Mouse (Mus musculus) midbrain, embryonic 12.5 days (tissue): ENCODE measurements around the gene Ddx19b. TPM values are rescaled to one million over a fixed set of nuclear protein-coding genes. Genes with fewer than 3 reads are reported as not detected.
"Not testable (repeated sequence)": the region's sequence is repeated elsewhere in the genome, so short reads cannot be mapped to it uniquely, and the experiment has no call there.

Experiments
- ATAC-seq: fragments of 200-750 bp; cut with Nextera tagmentation; 2 replicates; pipeline ENCODE4 v1.8.0; 2017; ENCODE audit warnings: low read depth, moderate TSS enrichment, moderate library complexity; ENCODE audit not compliant: low FRiP score
- H3K27ac ChIP-seq: fragments of 300-500 bp; sonication (generic); replicated peaks from 2 replicates; pipeline ENCODE4 v1.5.1; 2016; ENCODE audit warnings: mild to moderate bottlenecking
- H3K27me3 ChIP-seq: fragments of 300-500 bp; sonication (generic); 2 replicates; pipeline ENCODE4 v1.6.1; 2016; ENCODE audit warnings: mild to moderate bottlenecking
- H3K36me3 ChIP-seq: fragments of 300-500 bp; sonication (generic); 2 replicates; pipeline ENCODE4 v1.6.1; 2016
- H3K4me1 ChIP-seq: fragments of 300-500 bp; sonication (generic); 2 replicates; pipeline ENCODE4 v1.6.1; 2016
- H3K4me2 ChIP-seq: fragments of 300-500 bp; sonication (generic); replicated peaks from 2 replicates; pipeline ENCODE4 v1.6.1; 2016; ENCODE audit warnings: mild to moderate bottlenecking, moderate library complexity
- H3K4me3 ChIP-seq: fragments of 300-500 bp; sonication (generic); 2 replicates; pipeline ENCODE4 v1.5.1; 2016; ENCODE audit warnings: mild to moderate bottlenecking
- H3K9ac ChIP-seq: fragments of 300-500 bp; sonication (generic); replicated peaks from 2 replicates; pipeline ENCODE4 v1.6.1; 2016; ENCODE audit warnings: mild to moderate bottlenecking, moderate library complexity
- H3K9me3 ChIP-seq: fragments of 300-500 bp; sonication (generic); 2 replicates; pipeline ENCODE4 v1.6.1; 2016; ENCODE audit warnings: mild to moderate bottlenecking
- WGBS: fragments of 180-500 bp; shearing (Covaris S2); methylation state at CpG from one replicate; pipeline ENCODE4 v1.1.7; 2016; 5-methylcytosine and 5-hydroxymethylcytosine counted together
- polyA plus RNA-seq: library from polyadenylated mRNA; unstranded; fragments of >200 nt; fragmentation: Nextera tagmentation; extraction: Ambion mirVana; gene quantifications from 2 replicates; pipeline ENCODE4 v1.2.1, GENCODE M21; 2016

The Ddx19b gene
- polyA plus RNA-seq, 1 experiment from 2014 or later = 11.3 TPM

DNA sequence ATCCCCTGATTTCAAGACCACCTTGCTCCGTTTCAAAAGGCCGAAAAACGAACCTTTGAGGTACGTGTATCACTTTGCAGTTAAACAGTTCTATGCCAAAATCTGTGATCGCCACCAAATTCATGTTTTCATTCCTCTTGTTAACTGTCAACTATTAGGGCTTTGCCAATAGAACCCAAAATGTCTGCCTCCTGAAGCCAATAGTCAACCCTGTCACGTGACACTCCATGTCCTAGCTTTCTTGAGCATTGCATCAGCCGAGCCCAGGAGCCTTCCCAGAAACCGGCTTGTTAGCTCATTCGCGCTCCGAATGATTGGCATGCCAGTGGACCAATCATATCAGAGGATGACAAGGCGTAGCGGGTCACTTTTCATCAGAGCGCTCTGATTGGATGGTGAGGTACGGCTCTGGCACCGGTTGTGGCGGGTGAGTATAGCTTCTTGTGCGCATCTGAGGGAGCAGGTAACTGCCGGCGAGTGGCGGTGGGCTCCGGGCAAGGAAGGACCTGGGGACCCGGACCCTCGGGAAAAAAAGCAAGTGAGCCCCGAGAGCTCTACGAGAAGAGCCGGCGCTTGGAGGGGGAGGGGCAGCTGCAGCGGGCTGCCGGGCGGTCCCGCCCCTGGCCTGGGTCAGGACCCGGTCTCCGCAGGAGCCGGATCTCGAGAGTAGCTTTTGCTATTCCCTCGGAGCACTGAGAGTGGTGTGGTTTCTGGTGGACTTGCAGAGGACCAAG lies 2.1 kb upstream of the Ddx19b start:
- no peaks in the 10 kb centered on the region for H3K9me3 ChIP-seq
- H3K9ac ChIP-seq = peak overlapping the region; percentile 76
- H3K27me3 ChIP-seq = peaks cover 19% of the 10 kb centered on the region; the same call in 1 of the 2 replicates
- peaks cover 19% of the 10 kb centered on the region for H3K36me3 ChIP-seq
- peak; percentile 99 for ATAC-seq
- peak overlapping the region; percentile 77 for H3K4me3 ChIP-seq
- peak overlapping the region; percentile 84 for H3K27ac ChIP-seq
- peaks cover 21% of the 10 kb centered on the region for H3K4me1 ChIP-seq
- 5% methylated on average over 37 of the region's 37 CpGs for WGBS
- H3K4me2 ChIP-seq = peak overlapping the region; percentile 69

DNA sequence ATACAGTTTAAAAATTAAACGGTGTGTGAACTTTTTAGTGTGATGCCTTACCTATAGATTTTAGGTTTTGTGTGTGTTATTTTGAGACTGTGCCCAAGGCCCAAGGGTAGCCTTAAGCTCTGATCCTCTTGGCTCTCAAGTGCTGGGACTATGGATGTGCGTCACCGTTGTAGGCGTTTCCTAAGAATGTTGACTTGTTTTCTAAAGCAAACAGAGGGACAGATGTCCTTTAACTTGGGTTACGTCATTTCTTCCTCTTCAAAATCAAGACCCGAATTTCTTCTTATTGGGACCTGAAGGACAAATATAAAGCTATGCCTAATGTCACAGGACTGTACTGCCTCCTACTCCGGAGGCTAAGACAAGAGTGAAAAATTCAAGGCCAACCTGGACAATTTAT lies 1.4 kb upstream of the Ddx19b start, which contains the start of gene Aars:
Aars (plus strand) TSS at position 229 of the 400 bp plus-strand sequence.
- Histone ChIP-seq H3K27me3 (peaks cover 19% of the 10 kb centered on the region; the same call in 1 of the 2 replicates), H3K4me2 (peak within 1 kb of the TSS; percentile 69), H3K4me1 (peaks cover 24% of the 10 kb centered on the region), H3K27ac (peak within 1 kb of the TSS; percentile 84), H3K9ac (peak within 1 kb of the TSS; percentile 76), H3K36me3 (peaks cover 12% of the 10 kb centered on the region), H3K9me3 (no peaks in the 10 kb centered on the region), H3K4me3 (peak within 1 kb of the TSS; percentile 77)
- ATAC-seq = no peak
- 94% methylated on average over 7 of the region's 7 CpGs for WGBS

DNA sequence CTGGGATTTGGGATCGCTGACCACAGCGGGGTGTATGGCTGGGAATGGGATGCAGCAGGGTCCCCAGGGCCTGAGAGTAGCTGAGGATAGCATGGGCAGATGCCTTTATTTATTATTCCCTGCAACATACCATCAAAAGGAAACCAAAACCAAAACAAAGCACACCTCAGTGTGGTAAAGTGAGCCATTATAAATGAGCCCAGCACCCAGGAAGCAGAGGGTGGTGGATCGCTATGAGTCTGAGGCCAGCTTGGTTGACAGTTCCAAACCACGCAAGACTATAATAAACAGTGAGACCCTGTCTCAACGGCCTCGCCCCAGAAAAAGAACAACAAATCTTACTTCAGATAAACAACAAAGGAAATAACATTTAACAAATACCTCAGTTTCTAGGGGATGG lies 1.5 kb downstream of the Ddx19b start:
- H3K9ac ChIP-seq = no peak overlapping the region
- no peaks in the 10 kb centered on the region for H3K36me3 ChIP-seq
- ATAC-seq = no peak
- no peak overlapping the region for H3K27ac ChIP-seq
- 87% methylated on average over 6 of the region's 6 CpGs for WGBS
- H3K4me1 ChIP-seq = peaks cover 15% of the 10 kb centered on the region
- no peak overlapping the region for H3K4me2 ChIP-seq
- H3K9me3 ChIP-seq = no peaks in the 10 kb centered on the region
- H3K27me3 ChIP-seq = peaks cover 19% of the 10 kb centered on the region; the same call in 1 of the 2 replicates
- no peak overlapping the region for H3K4me3 ChIP-seq

DNA sequence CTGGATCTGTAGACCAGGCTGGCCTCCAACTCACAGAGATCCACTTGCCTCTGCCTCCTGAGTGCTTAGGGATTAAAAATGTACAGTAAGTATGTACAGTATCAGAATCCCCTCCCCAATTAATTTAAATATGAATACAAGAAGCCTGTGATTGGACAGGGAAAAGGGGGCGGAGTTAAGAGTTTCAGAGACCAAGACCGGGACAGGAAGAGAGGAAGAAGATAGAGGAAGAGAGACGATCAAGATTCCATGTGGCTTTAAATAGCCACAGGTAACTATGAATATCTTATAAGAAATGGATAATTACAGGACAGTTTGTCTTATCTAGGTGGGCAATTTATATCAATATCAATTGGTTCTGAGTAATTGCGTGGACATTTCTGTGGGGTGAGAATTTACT lies 2.0 kb downstream of the Ddx19b start:
- H3K4me3 ChIP-seq = no peak overlapping the region
- peaks cover 10% of the 10 kb centered on the region for H3K4me1 ChIP-seq
- H3K9me3 ChIP-seq = no peaks in the 10 kb centered on the region
- H3K36me3 ChIP-seq = no peaks in the 10 kb centered on the region
- ATAC-seq = no peak
- H3K4me2 ChIP-seq = no peak overlapping the region
- peaks cover 19% of the 10 kb centered on the region; the same call in 1 of the 2 replicates for H3K27me3 ChIP-seq
- no peak overlapping the region for H3K9ac ChIP-seq
- 65% methylated on average over 4 of the region's 4 CpGs for WGBS
- H3K27ac ChIP-seq = no peak overlapping the region

DNA sequence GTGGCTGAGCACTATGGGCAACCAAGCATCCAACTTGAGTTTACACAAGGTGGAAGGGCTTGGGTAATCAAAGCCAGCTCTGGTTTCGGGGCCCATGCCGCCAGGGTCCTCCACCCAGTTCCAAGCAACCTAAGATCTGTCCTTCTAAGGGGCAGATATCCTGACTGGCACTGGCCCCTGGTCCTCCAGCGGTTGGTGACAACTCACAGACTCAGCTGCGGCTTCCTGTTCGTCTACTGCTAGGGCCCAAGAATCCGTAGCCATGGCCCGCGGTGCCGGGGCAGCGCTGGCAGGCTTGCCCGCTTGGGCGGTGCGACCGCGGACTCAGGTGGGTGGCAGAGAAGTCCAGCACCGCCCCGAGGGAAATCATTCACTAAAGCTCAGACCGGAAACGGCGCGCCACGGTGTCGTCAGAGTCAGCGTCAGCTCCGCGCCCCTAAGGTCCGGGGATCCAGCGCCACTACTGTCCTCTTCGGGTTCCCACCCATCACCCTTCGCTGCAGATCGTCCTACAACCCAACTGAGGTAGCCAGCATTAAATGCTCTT lies 4.1 kb downstream of the Ddx19b start:
- Histone ChIP-seq H3K27me3 (peaks cover 19% of the 10 kb centered on the region; the same call in 1 of the 2 replicates), H3K36me3 (no peaks in the 10 kb centered on the region), H3K4me3 (peak overlapping the region; percentile 68), H3K9ac (peak overlapping the region; percentile 77), H3K4me1 (peaks cover 6% of the 10 kb centered on the region), H3K27ac (0 out of 2 replicates have a peak overlapping the region, but pooled peaks have one; percentile 39), H3K9me3 (no peaks in the 10 kb centered on the region), H3K4me2 (peak overlapping the region; percentile 62)
- under 1% methylated on average over 31 of the region's 31 CpGs for WGBS
- peak; percentile 90 for ATAC-seq

DNA sequence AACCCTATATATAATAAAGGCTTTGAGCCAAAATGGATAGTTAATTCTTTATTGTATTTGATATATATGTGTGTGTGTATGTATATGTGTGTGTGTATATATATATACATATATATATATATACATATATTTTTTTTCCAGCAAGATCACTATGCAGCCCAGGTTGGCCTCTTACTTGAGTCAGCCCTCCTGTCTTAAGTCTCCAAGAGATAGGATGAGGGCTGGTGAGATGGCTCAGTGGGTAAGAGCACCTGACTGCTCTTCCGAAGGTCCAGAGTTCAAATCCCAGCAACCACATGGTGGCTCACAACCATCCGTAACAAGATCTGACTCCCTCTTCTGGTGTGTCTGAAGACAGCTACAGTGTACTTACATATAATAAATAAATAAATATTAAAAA lies 4.9 kb downstream of the Ddx19b start:
- peaks cover 15% of the 10 kb centered on the region; the same call in 1 of the 2 replicates for H3K27me3 ChIP-seq
- H3K27ac ChIP-seq, H3K9me3 ChIP-seq, H3K4me3 ChIP-seq, H3K36me3 ChIP-seq, ATAC-seq, H3K4me1 ChIP-seq, H3K4me2 ChIP-seq, H3K9ac ChIP-seq: not testable (repeated sequence)
- WGBS = 92% methylated on average over 2 of the region's 2 CpGs

DNA sequence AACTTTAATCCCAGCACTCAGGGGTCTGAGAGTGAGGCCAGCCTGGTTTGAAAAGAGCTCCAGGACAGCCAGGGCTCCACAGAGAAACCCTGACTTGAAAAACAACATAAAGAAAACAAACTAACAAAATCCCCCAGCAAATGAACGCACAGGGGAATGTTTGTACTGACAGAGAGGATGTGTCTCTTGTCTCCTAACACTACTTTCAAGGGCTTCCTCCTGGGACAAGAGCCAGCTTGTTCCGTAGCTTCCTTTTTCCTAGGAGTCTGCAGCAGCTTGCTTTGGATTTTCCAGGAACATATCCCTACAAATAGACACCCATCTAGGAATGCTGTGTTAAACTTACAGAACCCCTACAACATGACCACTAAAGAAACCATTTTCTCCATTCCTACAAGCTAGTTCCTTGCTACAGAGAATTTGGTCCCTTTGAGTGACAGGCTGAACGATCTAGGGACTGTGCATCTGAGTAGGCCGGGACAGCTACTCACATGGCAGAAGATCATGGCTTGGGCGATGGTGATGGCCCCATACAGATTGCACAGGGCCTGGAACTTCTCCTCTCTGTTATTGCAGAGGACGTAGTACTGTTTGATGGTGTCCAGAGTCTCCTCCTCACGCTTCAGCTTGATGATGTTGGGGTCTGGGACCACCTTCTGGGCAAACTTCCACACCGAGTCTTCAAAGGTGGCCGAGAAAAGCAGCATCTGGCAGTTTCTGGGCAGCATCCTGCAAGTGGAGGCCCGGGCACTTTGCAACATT lies 21.1 kb downstream of the Ddx19b start:
- WGBS = 93% methylated on average over 9 of the region's 10 CpGs
- not testable (repeated sequence) for H3K4me2 ChIP-seq, H3K27ac ChIP-seq, H3K4me3 ChIP-seq, H3K27me3 ChIP-seq, ATAC-seq, H3K9me3 ChIP-seq, H3K9ac ChIP-seq, H3K4me1 ChIP-seq
- peaks cover 41% of the 10 kb centered on the region for H3K36me3 ChIP-seq

DNA sequence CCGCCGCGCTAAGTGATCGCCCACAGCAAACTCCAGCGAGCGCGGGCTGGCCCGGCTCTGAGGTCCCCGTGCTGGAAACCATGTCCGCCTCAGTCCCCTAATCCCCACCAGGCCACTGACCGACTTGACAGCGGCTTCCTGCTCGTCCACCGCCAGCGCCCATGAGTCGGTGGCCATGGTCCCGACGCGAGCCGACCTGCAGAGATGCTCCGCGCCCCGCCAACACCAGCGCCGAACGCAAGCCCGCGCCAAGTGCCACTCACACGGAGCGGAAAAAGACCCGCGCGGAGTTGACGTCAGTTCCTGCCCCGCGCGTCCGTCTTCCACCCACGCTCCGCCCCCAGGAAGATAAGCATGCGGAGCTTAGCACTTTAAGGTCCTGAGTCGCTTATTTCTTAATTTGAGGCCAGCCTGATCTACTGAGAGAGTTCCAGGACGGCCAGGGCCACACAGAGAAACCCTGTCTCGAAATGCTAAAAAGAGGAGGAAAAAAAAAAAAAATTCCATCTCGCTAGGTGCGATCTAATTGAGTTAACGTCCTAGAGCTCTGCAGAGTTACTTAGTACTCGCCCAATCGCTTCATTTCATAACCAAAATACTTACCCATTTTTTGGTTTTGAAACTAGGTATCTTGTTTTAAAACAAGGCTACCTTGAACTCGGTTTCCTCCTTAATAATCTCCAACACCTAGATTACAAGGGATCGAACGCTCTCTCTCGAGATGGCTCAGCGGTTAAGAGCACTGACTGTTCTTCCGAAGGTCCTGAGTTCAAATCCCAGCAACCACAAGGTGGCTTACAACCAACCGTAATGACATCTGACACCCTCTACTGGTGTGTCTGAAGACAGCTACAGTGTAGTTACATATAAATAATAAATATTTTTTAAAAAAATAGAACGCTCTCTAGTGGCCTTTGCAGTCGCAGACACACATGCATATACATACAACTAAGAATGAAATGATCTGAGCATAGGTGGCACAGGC lies 33.7 kb downstream of the Ddx19b start, which contains the start of gene Ddx19a:
Ddx19a (minus strand) TSS at position 254 of the 985 bp plus-strand sequence.
- peak within 1 kb of the TSS; percentile 81 for H3K9ac ChIP-seq
- H3K4me2 ChIP-seq = peak within 1 kb of the TSS; percentile 72
- peaks cover 6% of the 10 kb centered on the region for H3K4me1 ChIP-seq
- peak; percentile 94 for ATAC-seq
- 4% methylated on average over 58 of the region's 58 CpGs for WGBS
- H3K9me3 ChIP-seq = no peaks in the 10 kb centered on the region
- H3K36me3 ChIP-seq = peaks cover 12% of the 10 kb centered on the region; the same call in 1 of the 2 replicates
- peak within 1 kb of the TSS; percentile 75 for H3K27ac ChIP-seq
- peak within 1 kb of the TSS; percentile 90 for H3K4me3 ChIP-seq
- no peaks in the 10 kb centered on the region for H3K27me3 ChIP-seq

DNA sequence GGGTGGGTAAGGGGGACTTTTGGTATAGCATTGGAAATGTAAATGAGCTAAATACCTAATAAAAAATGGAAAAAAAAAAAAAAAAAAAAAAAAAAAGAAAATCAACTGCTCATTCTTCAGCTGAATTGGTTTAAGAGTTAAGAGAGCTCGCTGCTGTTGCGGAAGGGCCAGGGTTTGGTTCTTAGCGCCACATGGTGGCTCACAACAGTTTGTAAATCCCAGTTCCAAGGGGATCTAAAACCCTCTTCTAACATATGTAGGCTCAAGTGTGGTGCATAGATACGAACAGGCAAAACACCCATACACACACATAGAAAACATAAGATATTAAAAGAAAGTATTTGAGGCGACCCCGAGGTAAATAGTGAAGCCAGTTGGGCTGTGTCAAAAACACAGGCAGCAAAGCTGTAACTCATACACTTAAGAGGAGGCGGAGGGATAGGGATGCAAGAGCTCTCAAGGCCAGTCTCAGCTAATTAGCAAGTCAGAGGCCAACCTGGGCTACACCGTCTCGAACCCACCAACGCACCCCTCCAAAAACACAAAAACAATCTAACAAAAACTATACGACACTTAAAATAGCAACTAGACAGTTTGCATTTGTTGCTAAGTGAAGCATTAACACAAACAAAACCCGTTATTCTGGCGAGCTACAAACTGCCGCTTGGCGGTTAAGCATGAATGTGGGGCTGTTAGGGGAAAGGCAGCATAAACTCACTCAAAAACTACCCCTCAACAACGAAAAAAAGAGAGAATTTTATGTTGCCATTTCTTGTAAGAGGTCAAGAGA lies 34.7 kb downstream of the Ddx19b start:
- Histone ChIP-seq H3K4me3 (peak overlapping the region; percentile 90), H3K27me3 (no peaks in the 10 kb centered on the region), H3K9ac (peak overlapping the region; percentile 81), H3K36me3 (peaks cover 22% of the 10 kb centered on the region), H3K27ac (peak overlapping the region; percentile 75; the same call in 1 of the 2 replicates), H3K4me1 (peaks cover 6% of the 10 kb centered on the region), H3K9me3 (no peaks in the 10 kb centered on the region), H3K4me2 (peak overlapping the region; percentile 72)
- ATAC-seq = no peak
- 40% methylated on average over 16 of the region's 16 CpGs for WGBS

DNA sequence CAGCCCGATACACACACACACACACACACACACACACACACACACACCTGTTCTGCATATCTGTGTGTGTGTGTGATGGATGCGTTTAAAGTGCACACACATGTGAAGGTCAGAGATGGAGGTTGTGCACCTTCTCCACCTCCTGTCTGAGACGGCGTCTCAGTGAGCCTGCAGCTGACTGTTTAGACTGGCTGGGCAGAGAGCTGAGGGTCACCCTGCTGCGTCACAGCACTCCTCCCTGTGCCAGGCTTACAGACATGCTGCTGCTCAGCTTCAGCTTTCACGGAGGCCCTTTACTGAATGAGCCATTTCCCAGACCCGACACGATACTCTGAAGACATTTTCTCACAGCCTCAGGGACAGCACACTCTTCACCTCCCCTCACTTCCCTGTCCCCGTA lies 41.5 kb downstream of the Ddx19b start:
- no peaks in the 10 kb centered on the region for H3K4me1 ChIP-seq
- H3K9me3 ChIP-seq = no peaks in the 10 kb centered on the region
- H3K4me3 ChIP-seq = no peak overlapping the region
- 95% methylated on average over 9 of the region's 9 CpGs for WGBS
- no peak overlapping the region for H3K9ac ChIP-seq
- ATAC-seq = no peak
- no peaks in the 10 kb centered on the region for H3K27me3 ChIP-seq
- H3K4me2 ChIP-seq = no peak overlapping the region
- peaks cover 82% of the 10 kb centered on the region for H3K36me3 ChIP-seq
- H3K27ac ChIP-seq = no peak overlapping the region
